Mouse (Mus musculus): ENCODE measurements around the gene 4933427D14Rik.
"Not testable (repeated sequence)": the region's sequence is repeated elsewhere in the genome, so short reads cannot be mapped to it uniquely, and the experiment has no call there.

GRCm38 (mm10) chr11:72171906-72172305 is 35.4 kb downstream of the 4933427D14Rik start:
- TF ChIP-seq CTCF (IDR thresholded peaks at IDR 0.05; ENCODE audit: low read depth, low read length); POLR2A (IDR thresholded peaks at IDR 0.05; ENCODE audit: borderline replicate concordance, low read depth, low read length): not testable (repeated sequence)
